Mouse (Mus musculus) hindlimb bud, embryonic 11.5 days (tissue): ENCODE measurements around the gene Ethe1.
"Not testable (repeated sequence)": the region's sequence is repeated elsewhere in the genome, so short reads cannot be mapped to it uniquely, and the experiment has no call there.

Experiments
- DNase-seq: peaks from one replicate; pipeline ENCODE4 v3.0.0-alpha.2; 2012; ENCODE audit warnings: low read depth, low spot score; ENCODE audit errors: extremely low spot score

The Ethe1 gene

GRCm38 (mm10) chr7:24610879-24611494 is 23.6 kb downstream of the Ethe1 start:
- no peak for DNase-seq

GRCm38 (mm10) chr7:24611709-24612108 is 24.4 kb downstream of the Ethe1 start:
- no peak for DNase-seq

- no peak for DNase-seq
Measured at GRCm38 (mm10) chr7:24612308-24612910, 25.1 kb downstream of the Ethe1 start.

- DNase-seq, result no peak
Measured at GRCm38 (mm10) chr7:24614816-24615215, 27.5 kb downstream of the Ethe1 start.

- no peak for DNase-seq
Measured at GRCm38 (mm10) chr7:24617763-24618162, 30.4 kb downstream of the Ethe1 start.

GRCm38 (mm10) chr7:24618374-24618773 is 31.0 kb downstream of the Ethe1 start:
- DNase-seq, result not testable (repeated sequence)

- no peak for DNase-seq
Measured at GRCm38 (mm10) chr7:24619671-24620397, 32.5 kb downstream of the Ethe1 start.

- no peak for DNase-seq
Measured at GRCm38 (mm10) chr7:24621193-24621592, 33.9 kb downstream of the Ethe1 start.

GRCm38 (mm10) chr7:24622967-24623366 is 35.6 kb downstream of the Ethe1 start:
- no peak for DNase-seq

- no peak for DNase-seq
Measured at GRCm38 (mm10) chr7:24628685-24629610, 41.6 kb downstream of the Ethe1 start.

- DNase-seq, result no peak
Measured at GRCm38 (mm10) chr7:24629672-24630071, 42.3 kb downstream of the Ethe1 start.

- DNase-seq, result no peak
Measured at GRCm38 (mm10) chr7:24630116-24630880, 43.0 kb downstream of the Ethe1 start.

- DNase-seq, result no peak
Measured at GRCm38 (mm10) chr7:24636264-24636663, 48.9 kb downstream of the Ethe1 start, which contains the start of gene Lypd3. Lypd3 (plus strand) TSS chr7:24636550.

GRCm38 (mm10) chr7:24637046-24637445 is 49.7 kb downstream of the Ethe1 start:
- no peak for DNase-seq

GRCm38 (mm10) chr7:24638026-24638856 is 50.9 kb downstream of the Ethe1 start:
- DNase-seq, result no peak

GRCm38 (mm10) chr7:24640450-24640849 is 53.1 kb downstream of the Ethe1 start:
- no peak for DNase-seq

GRCm38 (mm10) chr7:24642491-24642890 is 55.1 kb downstream of the Ethe1 start:
- DNase-seq, result no peak

GRCm38 (mm10) chr7:24644492-24644891 is 57.1 kb downstream of the Ethe1 start:
- no peak for DNase-seq

- no peak for DNase-seq
Measured at GRCm38 (mm10) chr7:24644996-24645395, 57.7 kb downstream of the Ethe1 start.
